Mouse (Mus musculus) lung, adult 2 months (tissue): ENCODE results near the gene Susd4. TPM values are rescaled to one million over a fixed set of nuclear protein-coding genes. Genes with fewer than 3 reads are reported as not detected.

Source experiments
- DNase-seq: peaks from one replicate; pipeline ENCODE4 v3.0.0; 2022
- H3K4me1 ChIP-seq: fragments of 200-500 bp; 2 replicates; pipeline ENCODE4 v1.6.1; 2011; ENCODE audit warnings: low read length; ENCODE audit not compliant: control insufficient read depth, insufficient read depth
- H3K4me3 ChIP-seq: fragments of 200-500 bp; replicated peaks from 2 replicates; pipeline ENCODE3; 2011; ENCODE audit warnings: low read depth, mild to moderate bottlenecking, control low read depth, low read length; ENCODE audit errors: extremely low read depth
- CTCF ChIP-seq: fragments of 200-500 bp; IDR thresholded peaks from 2 replicates; pipeline ENCODE4 v1.5.1; 2011; ENCODE audit warnings: mild to moderate bottlenecking, low read length, control low read depth; ENCODE audit not compliant: insufficient read depth
- POLR2A ChIP-seq: fragments of 200-500 bp; IDR thresholded peaks from 2 replicates; pipeline ENCODE4 v1.6.1; 2011; ENCODE audit warnings: low read depth, mild to moderate bottlenecking, control low read depth, low read length, borderline replicate concordance; ENCODE audit errors: extremely low read depth
- WGBS: fragments of 180-500 bp; shearing (Covaris S2); methylation state at CpG from one replicate; pipeline ENCODE4 v1.1.7; 2018; 5-methylcytosine and 5-hydroxymethylcytosine counted together
- polyA plus RNA-seq: library from polyadenylated mRNA; depleted of rRNA; stranded (reverse); fragments of >200 nt; gene quantifications from 2 replicates; pipeline ENCODE4 v1.2.3, GENCODE M21; 2012

Gene Susd4
- polyA plus RNA-seq, 1 experiment, result 12.8 TPM

DNA sequence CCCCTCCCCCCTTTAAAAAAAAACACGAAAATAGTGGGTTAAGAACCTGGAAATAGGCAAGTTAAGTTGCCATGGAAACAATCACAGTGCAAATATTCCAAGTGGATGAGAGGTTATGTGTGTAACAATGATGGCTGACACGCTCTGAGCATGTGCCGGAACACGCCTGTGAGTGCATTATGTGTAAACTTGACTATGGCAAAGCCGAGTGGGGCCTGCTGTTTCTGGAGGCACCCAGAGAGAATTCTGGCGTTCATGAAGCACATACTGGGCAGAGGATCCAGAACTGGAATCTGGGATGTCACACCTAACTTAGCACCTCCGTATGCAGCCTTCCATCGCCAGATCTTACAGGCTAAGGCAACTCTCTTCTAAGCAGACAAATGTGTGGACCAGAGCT lies 10.0 kb upstream of the Susd4 start:
- WGBS, result 71% methylated on average over 8 of the region's 8 CpGs
- TF ChIP-seq POLR2A (no peak), CTCF (no peak)
- no peaks in the 10 kb centered on the region for H3K4me1 ChIP-seq
- no peak overlapping the region for H3K4me3 ChIP-seq
- DNase-seq, result no peak

DNA sequence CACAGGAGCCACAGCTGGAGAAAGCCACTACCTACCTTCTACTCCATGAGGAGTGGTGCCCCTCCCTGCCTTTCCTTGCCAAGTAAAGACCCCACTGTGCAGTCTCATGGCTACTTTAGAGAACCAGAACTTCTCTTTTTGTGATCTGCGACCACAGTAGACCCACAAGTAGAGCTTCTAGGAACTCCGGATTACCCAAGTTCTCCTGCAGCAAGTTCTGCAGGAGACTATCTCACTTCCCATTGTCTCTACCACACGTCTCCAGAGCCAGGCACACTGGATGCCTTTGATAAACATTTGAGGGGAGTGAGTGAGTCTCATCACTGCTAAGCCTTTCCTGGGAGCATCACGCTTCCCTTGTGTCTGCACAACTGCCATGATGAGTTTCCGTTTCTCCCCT lies 8.8 kb upstream of the Susd4 start:
- 77% methylated on average over 5 of the region's 5 CpGs for WGBS
- no peak overlapping the region for H3K4me3 ChIP-seq
- TF ChIP-seq POLR2A (no peak), CTCF (no peak)
- no peaks in the 10 kb centered on the region for H3K4me1 ChIP-seq
- no peak for DNase-seq

DNA sequence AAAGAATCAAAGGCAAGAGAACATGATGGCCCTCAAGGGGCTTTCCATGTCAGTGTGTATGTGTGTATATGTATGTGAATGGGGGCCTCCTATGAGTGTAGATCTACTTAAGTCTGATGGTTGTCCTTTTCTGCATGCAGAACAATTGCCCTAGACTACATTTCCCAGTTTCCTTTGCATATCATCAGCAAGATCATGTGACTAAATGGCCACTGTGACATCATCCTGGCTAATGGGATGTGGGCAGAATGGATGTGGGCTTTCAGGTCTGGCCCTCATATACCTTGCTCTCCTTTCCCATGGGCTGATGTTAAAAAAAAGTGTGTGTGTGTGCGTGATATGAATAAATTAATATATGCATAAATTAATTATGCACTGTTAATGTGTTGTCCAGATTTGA lies 4.9 kb upstream of the Susd4 start:
- no peaks in the 10 kb centered on the region for H3K4me1 ChIP-seq
- no peak overlapping the region for H3K4me3 ChIP-seq
- no peak for DNase-seq
- WGBS, result 88% methylated on average over 1 of the region's 1 CpGs
- no peak for TF ChIP-seq POLR2A
- TF ChIP-seq CTCF, result no peak

DNA sequence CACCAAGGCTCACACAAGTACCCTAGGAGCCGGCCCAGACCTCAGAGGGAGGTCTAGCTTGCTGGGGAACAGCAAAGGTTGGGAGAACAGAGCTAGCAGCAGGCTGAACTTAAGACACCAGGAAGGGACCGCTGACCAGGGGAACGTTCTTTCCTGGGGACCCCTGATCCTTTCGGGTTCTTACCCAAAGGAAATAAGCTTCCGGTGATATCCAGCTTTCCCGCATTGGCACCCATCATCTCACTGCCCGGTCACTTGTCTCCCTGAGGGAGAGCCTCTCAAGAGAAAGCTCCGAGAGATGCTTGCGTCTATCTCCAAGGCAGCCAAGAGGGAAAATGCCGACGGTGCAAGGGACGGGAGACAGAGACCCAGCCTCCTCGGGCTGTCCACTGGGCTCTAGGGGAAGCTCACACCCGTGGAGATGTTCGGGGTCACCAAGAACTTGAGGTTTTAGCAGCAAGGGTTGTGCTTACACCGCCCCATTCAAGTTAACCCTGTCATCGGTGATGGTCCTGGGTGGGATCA lies 407 bp upstream of the Susd4 start:
- no peaks in the 10 kb centered on the region for H3K4me1 ChIP-seq
- H3K4me3 ChIP-seq, result peak overlapping the region; percentile 53
- TF ChIP-seq CTCF (no peak), POLR2A (no peak)
- DNase-seq, result peak; percentile 16
- WGBS, result 22% methylated on average over 17 of the region's 17 CpGs

DNA sequence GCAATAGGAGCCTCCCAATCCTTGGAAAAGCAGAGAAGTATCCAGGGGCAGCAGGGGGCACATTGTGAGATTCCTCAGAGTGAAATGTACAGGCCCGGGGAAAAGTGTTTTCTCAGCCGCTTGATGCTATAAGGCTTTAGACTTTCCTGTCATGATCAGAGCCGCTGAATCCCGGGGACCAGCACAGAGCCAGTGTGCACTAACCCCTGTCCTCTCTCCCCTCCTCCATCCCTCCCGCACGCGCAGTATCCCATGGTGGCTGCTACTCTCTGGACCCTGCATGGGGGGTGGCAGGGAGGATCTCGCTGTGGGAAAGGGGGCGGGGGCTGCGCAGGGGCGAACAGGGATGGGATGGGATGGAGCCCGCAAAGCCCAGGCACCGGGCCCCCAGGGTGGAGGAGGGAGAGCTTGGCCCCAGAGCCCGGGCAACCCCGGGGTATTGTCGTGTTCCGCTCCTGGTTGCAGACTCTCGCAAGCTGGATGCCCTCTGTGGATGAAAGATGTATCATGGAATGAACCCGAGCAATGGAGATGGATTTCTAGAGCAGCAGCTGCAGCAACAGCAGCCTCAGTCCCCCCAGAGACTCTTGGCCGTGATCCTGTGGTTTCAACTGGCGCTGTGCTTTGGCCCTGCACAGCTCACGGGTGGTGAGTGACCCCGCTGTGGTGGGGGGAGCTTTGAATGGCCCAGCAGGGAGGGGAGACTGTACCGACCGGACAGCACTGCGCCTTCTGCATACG lies 1.1 kb downstream of the Susd4 start:
- peak overlapping the region; percentile 42 for H3K4me3 ChIP-seq
- peak; percentile 16 for DNase-seq
- TF ChIP-seq CTCF, result no peak
- no peak for TF ChIP-seq POLR2A
- 11% methylated on average over 27 of the region's 27 CpGs for WGBS
- no peaks in the 10 kb centered on the region for H3K4me1 ChIP-seq

DNA sequence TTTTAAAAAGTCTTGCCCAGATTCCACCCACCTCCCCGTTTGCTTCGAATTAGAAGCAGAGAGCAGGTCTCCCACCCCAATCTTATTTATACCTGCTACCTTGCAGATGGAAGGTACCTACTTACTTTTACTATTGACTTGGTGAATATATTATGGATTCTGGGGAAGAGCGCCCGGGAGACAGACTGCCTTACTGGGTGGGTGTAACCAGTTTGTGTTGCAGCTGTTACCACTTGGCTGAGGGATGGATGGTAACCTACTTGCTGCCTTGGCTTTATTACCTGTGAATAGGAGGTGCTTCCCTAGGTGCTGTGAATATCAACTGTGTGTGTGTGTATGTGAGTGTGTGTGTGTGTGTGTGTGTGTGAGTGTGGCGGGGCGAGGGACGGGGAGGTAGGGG lies 11.9 kb downstream of the Susd4 start:
- DNase-seq, result no peak
- 96% methylated on average over 7 of the region's 7 CpGs for WGBS
- Histone ChIP-seq H3K4me3 (no peak overlapping the region), H3K4me1 (no peaks in the 10 kb centered on the region)
- TF ChIP-seq CTCF (no peak), POLR2A (no peak)

DNA sequence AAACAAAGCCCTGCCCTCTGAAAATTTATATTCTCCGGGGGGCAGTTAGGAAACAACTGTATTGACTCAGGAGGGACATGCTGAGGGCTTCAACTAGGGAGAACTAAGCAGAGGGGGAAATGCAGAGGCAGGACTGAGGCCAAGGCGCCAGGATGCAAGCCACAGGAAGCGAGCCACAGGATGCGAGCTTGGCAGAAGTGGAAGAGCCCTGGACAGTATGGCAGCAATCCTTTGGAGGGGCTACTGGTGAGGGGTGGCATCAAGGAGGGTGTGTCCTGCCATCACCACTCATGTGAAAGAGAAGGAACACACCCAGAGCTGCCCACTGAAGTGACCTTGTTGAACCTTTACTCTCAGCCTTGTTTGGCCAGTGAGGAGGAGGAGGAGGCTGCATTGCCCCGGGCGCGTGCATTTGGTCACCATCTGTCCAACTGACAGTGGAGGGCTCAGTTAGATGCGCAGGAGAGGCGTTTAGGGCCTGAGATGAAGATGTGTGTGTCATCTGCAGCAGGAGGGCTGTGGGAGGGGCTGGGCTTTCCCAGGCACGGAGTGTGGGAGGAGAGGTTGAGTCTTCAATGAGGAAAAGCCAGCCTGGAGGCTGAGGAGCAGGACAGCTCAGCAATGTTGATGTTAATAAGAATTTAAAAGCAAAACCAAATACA lies 13.2 kb downstream of the Susd4 start:
- no peak for DNase-seq
- no peak overlapping the region for H3K4me3 ChIP-seq
- no peaks in the 10 kb centered on the region for H3K4me1 ChIP-seq
- WGBS, result 63% methylated on average over 10 of the region's 10 CpGs
- TF ChIP-seq POLR2A (no peak), CTCF (no peak)

DNA sequence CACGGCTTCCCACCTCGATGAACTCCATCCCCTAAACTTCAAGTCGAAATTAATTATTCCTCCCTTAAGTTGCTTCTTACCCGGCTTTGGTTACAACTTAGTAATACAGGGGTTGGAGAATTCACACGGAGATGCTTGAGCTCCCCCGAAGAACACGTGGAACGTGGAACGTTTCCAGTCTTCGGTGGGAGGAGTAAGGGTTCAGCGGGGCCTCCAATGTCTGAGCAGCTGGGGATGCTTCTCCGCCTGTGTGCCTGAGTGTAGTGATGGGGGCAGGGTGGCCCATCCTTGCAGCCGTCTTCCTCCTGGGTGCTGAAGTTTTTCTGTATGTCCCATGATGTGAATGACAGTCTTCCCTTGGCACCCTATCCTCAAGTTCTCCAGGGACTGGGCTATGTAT lies 14.6 kb downstream of the Susd4 start:
- TF ChIP-seq CTCF (no peak), POLR2A (no peak)
- Histone ChIP-seq H3K4me3 (no peak overlapping the region), H3K4me1 (no peaks in the 10 kb centered on the region)
- DNase-seq, result no peak
- 82% methylated on average over 13 of the region's 13 CpGs for WGBS

DNA sequence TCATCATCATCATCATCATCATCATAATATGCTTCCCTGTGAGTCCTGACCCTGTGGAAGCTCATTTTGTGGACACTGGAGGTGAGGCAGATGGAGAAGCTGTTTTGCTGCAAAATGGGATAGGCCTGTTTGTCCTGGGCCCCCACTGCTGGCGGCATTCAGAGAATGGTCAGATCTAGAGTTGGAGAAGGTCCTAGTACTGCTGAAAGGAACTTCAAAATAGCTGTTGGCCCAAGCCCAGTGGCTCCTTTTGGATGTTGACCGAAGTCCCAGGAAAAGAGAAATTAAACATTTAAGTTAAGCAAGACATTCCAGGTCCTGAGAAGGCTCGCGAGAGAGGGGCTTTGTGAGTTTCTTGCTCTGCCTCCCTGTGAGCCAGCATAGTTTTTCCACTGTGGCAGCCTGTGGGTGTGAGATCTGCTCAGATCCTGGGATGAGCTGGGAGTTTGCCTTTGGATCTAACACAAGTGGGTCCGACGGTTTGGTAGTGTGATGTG lies 15.4 kb downstream of the Susd4 start:
- DNase-seq, result no peak
- 31% methylated on average over 6 of the region's 6 CpGs for WGBS
- H3K4me1 ChIP-seq, result no peaks in the 10 kb centered on the region
- TF ChIP-seq CTCF (no peak), POLR2A (no peak)
- H3K4me3 ChIP-seq, result no peak overlapping the region

DNA sequence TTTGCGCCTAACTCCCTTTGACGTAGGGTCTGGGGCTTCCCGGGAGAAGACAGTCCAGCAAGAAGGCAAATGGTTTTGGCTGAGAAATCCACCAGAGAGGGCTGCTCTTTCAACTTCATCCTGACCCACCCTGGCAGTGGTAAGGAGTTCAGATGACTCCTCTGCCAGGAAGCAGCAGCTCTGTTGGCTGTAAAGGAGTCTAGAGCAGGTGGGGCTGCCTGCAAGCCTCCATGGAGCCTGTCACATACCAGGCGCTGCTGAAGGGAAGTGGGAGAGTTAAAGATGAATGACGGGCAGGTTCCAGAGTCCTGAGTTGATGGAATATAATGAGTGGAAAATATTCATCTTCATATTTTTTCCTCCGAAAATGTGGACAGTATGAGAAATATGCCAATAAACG lies 20.1 kb downstream of the Susd4 start:
- Histone ChIP-seq H3K4me1 (no peaks in the 10 kb centered on the region), H3K4me3 (no peak overlapping the region)
- DNase-seq, result no peak
- TF ChIP-seq POLR2A (no peak), CTCF (no peak)
- 88% methylated on average over 7 of the region's 7 CpGs for WGBS

DNA sequence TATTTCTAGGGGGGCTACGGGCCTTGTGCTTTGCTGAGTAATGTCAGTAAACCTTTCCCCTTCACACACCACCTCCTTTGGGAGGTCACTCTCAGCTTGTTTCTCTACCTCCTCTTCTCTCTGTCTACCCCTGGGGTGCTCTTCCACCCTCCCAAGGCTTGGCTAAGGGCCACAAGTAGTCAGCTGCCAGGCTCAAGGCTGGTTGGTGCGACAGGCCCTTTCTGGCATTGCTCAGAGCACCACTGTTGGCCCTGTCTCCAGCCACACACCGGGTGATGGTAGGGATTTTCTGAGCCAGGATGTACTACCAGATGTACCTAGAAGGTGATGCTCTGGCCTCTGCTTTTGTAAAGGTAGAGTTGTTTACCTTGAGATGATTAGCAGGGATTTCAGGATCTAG lies 21.1 kb downstream of the Susd4 start:
- no peak for DNase-seq
- WGBS, result 71% methylated on average over 3 of the region's 3 CpGs
- Histone ChIP-seq H3K4me3 (no peak overlapping the region), H3K4me1 (no peaks in the 10 kb centered on the region)
- TF ChIP-seq CTCF (no peak), POLR2A (no peak)
